Mouse (Mus musculus): ENCODE results near the gene Vwa8.

Gene Vwa8

DNA sequence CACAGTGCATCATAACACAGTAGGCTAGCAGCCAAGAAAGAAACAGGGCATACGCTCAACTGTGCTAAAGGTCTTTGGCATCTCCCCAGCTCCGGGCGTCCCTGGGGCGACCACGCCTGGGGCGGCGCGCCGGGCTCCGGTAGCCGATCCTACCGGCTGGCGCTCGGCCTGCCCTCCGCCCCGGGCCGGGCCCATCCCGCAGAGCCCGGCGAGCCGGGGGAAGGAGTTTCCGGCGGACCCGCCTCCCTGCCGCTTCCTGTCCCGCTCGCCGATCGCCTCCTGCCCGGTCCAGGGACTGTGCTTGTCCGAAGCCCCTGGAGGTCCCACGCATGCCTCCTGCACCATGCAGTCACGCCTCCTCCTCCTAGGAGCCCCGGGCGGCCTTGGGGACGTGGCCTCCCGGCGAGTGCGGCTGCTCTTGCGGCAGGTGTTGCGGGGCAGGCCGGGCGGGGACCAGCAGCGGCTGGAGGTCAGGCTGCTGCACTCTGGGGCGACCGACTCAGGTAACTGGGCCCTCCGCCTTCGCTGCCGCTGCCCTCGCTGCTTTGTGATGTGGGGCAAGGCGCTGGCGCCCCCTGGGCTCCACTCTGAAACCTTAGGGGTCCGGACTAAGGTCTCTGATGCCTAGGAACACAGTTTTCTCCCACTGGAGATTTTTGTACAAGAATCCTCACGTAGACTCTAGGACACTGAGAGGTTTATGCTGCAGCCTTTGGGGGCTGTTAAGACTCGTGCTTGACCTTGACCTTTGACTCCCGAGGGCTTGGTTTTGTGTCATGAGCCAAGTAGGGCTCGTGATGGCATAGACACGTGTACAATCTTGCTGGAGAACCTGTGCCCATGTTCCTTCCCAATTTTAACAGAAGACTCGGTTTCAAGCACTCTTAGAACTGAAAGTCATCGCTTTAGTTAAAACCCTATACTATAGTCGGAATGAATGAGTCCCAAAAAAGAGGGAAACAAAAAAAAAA, at the start of gene Vwa8:
Gene Vwa8 (plus strand): TSS at position 112 of the 971 bp plus-strand sequence.
- in situ Hi-C loops (cut with MboI; ENCODE audit: low sequenced_read_pairs): no loop called here

DNA sequence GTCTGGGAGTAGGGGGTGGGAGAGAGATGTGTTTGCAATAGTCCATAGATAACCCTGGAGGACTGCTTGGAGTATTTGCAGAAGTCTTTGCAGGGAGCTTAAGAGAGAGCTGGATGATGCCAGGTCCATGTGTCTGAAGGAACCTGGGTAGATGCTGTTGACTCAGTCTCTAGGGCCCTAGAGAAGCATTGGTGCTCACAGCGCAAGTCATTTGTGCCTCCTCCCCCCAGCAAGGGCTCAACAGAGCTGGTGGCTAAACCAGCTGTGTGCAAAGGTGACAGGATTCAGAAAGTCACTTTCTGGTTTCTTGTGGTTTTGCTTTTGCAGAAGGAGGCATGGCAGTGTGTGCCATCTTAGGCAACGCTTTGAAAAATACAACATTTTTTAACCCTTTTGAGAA, 46.5 kb upstream of the Vwa8 start:
- in situ Hi-C loops (cut with MboI; ENCODE audit: low sequenced_read_pairs): no loop called here

DNA sequence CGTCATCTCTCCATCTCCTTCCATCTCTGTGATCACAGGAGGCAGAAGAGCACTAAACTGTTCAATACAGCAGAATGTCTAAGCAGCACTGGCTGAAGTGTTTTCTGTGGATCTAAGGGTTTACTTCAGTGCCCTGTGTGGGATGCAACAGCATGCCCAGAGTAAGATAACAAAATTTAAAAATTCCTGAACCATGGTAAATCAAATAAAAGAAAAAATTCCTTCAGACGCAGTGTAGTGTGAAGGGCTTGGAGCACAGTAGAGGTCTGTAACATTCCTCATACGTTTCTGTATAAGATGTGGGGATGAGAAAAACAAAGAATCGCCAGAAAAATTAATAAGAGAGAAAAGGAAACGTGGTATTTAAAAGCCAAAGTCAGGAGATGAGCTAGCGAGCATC, 44.9 kb upstream of the Vwa8 start:
- in situ Hi-C loops (cut with MboI; ENCODE audit: low sequenced_read_pairs): no loop called here

DNA sequence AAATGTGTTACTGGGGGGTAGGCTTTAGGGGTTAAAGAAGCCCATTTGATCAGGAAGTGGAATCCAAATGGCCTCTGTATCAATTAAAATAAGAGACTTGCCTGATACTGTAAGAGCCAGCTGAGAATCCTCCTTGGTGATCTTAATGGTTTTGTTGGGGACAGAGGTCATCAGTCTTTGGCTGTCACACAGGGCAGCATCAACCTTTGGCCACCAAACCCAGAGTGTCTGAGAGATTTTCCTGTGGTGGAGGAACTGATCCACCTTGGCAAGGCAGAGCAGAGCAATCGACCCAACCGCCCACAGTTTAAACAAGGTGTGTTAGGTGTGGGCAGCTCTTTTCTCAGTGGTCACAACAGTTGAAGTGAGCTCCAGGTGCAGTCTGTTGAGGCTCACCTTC, 36.0 kb upstream of the Vwa8 start:
- in situ Hi-C loops (cut with MboI; ENCODE audit: low sequenced_read_pairs): no loop called here

DNA sequence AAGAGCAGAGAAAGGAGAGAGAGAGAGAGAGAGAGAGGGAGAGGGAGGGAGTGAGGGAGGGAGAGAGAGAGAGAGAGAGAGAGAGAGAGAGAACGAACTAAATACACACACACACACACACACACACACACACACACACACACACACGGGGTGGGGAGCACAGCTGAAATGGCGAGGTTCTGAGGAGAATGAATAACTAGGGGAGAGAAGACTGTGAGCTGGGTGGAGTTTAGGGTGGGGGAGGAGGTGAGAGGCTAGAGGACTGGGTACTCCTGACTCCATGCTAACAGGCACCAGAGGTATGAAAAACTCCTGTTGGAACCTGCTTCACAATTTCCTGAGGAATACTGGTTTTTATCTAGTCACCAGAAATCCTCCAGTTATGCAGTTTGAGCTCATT, 32.4 kb upstream of the Vwa8 start:
- in situ Hi-C loops (cut with MboI; ENCODE audit: low sequenced_read_pairs): no loop called here

DNA sequence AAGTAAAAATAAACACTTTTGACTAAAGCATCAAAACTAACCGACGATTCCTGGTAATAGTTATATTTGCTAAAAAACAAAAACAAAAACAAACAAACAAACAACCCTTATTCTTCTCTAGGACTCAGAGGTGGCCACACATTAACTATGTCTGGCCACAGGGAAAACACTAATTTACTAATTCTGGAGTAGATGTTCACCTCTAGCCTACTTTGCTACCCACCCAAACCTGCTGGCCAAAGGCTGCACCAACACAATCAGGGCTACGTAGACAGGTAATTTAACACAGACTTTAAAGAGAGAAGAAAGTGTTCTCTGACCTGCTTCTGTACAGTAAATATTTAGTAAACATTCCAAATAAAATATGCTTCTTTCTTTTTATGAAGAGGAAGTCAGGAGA, 31.2 kb upstream of the Vwa8 start:
- in situ Hi-C loops (cut with MboI; ENCODE audit: low sequenced_read_pairs): no loop called here

DNA sequence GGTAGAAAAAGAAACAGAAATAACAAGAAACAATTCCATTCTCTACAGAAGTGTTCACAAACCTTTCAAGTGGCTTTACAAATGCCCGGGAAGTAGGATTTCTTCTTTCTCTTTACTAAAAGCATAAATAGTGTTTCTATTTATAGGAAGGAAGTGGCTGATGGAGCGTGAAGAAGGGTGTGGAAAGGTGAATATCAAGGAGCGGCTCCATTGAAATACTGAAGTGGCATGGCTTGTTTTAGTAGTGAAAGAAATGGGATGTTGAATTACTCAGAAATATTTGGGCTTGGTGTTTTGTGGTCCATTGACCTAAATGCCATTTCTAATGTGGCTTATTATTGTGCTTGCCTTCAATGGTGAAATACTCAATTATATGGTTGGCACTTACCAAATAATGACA, 30.4 kb upstream of the Vwa8 start:
- in situ Hi-C loops (cut with MboI; ENCODE audit: low sequenced_read_pairs): no loop called here

DNA sequence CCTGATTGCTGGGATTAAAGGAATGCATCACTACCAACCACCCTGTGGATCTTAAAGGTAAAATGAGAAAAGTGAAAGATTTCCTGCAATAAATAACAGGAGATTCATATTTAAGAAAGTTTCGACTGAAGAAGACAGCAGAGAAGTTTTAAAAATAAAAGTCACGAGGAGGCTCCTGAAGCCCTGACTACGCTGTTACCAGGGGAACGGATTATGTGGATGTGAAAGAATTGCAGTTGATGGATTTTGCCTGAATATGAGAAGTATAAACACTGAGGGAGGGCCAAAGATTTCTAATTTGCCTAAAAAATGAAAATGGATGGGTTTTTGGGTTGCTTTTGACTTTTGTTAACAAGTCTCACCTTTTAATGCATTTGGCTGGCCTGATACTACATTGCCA, 24.8 kb upstream of the Vwa8 start:
- in situ Hi-C loops (cut with MboI; ENCODE audit: low sequenced_read_pairs): no loop called here

DNA sequence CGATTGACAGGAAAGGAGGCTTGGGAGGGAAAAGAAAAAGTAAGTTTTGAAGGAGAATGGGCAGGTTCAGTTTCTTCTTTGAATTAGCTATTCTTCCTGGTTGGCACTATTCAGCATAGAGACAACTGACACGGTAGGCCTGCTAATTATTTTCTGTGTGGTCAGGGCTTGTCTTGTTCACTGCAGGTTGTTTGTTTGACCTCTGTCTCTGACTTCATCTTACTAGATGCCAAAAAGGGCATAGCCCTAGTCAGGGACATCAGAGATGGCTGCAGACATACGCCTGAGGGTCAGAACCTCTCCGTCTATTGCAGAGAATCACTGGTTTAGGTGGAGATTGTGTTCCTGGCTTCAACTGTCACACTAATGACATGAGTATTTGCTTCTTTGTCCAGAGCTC, 24.3 kb upstream of the Vwa8 start:
- in situ Hi-C loops (cut with MboI; ENCODE audit: low sequenced_read_pairs): no loop called here

DNA sequence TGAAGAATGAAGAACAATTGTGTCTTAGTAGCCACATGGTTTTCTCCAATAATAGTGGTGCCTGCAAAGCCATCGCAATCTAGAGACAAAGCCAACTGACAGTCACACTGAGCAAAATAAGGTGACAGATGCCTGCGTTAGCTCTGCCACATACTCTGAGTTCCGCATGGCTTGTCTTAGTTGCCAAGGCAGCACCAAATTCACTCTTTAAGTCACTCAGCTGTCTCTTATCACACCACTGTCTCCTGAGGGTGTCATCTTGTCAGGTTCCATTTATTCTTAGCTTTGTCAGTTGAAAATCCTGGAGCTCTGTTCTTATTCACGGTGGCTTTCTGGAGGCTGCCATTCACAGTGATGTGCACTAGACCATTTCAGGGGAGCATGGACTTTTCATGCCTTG, 17.7 kb upstream of the Vwa8 start:
- in situ Hi-C loops (cut with MboI; ENCODE audit: low sequenced_read_pairs): no loop called here

DNA sequence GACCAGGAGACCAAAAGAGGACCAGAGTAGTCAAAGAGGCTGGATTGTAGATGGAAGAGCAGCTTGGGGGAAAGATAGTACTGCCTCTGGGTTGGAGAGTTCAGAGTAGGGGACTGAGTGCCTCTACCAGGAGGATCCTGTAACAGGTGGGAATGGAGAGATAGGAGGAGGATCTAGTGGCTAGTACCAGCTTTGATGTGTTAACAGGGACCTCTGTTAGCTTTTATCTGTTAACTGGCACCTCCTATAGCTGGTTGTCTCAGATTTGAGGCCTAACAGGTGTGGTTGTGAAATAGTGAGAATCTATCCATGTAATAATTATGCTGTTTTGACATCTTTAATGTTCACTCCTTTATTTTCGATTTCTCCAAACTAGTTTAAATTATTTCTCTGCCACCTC, 904 bp upstream of the Vwa8 start:
- in situ Hi-C loops (cut with MboI; ENCODE audit: low sequenced_read_pairs): no loop called here

DNA sequence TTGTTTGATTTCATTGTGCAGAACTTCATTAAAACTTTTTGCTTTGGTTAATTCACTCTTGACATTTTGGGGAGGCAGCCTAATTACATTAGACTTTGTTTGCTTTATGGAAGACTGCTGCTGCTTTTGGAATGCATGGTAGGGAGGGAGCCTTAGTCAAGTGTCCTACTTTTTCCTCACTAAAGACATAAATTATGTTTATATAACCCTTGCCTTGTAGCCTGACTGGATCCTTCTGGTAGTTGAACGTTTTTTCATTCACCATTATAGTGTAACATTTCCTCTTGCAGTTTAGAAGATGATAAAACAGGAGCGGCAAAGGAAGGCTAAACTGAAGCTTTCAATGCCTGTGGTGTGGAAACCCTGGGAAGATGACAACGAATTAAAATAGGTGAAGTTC, 375 bp upstream of the Vwa8 start:
- in situ Hi-C loops (cut with MboI; ENCODE audit: low sequenced_read_pairs): no loop called here

DNA sequence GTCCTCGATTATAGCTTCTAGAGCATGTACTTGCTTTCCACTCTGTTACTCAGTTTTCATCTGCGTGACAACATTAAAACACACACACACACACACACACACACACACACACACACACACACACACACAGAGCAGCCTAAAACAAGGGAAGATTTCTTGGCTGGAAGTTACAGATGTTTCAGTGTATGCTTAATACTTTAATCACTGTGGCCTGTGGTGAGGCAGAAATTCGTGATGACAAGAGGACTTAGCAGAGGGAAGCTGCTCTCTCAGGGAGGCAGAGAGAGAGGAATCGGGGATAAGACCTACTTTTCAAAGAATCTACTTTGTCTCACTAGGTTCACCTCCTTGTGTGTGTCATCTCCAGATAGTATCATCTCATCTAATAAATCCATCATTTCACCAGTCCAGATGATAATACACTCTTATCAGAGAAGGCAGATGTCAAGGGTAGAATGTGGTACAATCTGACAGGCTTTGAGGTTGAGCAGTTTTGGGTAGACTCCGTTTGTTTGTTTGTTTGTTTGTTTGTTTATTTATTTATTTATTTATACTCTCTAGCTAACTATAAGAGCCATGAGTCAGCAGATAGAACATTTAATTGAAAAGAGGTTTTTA, 1.2 kb downstream of the Vwa8 start:
- in situ Hi-C loops (cut with MboI; ENCODE audit: low sequenced_read_pairs): no loop called here

DNA sequence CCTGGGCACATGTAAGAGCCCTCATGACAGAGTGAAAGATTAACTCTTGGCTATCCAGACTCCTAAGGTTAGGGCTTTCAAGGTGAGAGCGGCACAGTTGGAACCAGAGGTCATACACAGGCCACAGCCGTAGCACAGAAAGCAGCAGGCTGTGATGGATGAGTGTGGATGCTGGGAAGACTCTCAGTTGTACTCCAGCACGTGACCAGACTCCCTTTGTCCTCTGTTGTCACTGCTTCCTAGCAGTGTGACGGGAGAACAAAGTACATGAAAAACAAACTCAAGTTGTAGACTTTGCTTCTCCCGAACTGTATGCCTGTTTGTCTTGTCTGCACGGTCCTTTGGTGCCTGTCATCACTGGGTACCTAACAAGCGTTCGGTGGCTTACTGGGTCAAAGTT, 1.8 kb downstream of the Vwa8 start:
- in situ Hi-C loops (cut with MboI; ENCODE audit: low sequenced_read_pairs): no loop called here

DNA sequence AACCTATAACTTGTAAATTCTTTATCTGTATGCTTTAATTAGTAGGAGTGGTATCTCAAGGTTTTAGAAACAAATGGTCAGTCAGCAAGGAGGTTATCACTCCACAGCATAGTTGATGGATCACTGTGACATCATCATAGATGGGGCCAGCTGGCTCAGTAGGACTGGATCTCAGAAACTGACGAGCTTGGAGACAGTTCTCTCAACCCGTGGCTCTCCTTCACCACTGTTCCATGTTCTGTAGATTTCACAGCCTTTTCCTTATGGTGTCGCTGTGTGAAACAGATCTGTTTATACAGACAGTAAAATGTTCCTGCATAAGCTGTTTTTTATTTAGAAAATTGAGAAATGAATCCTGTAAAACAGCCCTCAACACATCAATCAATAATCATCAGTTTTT, 2.5 kb downstream of the Vwa8 start:
- in situ Hi-C loops (cut with MboI; ENCODE audit: low sequenced_read_pairs): no loop called here

DNA sequence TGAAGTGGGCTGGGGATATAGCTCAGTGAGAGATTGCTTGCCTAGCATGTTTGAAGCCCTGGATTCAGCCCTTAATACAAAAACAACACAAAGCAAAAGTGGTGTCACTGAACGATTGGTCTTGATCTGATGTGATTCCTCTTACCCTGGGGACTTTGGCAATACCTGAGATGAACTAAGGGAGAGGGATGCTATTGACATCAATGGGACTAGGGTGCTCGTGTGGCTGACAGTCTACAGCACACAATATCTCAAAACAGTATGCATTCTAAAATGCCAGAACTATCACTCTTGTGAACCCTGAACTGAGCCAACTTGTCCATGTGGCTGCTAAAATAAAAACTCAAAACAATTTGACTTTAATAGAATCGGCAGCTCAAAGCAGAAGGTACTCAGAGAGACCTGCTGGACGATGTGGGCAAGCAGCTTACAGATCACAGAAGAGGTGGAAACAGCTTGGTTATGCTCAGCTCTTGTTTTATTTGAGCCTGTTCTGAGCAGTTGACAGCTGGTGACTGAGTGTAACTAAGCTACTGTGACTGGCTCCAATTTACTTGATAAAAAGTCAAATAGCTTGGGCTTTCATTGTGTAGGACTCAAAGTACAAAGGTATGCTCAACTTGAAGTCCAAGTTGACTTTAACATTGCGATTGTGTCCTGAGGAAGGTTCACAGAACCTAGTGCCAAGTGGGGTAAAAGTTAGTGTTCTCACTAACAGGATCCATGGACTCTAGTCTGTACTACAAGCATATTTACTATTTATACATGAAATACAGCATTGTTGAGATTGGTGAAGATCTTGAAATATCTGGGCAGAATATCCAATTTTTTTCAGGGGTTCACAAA, 3.8 kb downstream of the Vwa8 start:
- in situ Hi-C loops (cut with MboI; ENCODE audit: low sequenced_read_pairs): no loop called here

DNA sequence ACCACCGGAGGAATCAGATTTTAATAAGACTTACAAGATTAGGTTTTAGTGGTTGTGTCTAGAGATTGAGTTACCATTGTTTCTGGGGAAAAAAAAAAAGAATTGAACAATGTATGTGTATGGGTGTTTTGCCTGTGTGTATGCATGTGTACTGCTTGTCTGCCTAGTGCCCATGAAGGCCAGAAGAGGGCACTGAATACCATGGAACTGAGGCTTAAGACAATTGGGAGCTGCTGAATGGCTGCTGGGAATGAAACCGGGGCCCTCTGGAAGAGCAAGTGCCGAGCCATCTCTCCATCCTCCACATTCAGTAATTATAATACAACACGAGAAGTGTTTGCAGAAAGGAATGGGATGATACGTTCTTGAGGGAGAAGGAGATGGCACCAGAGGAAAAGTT, 12.3 kb downstream of the Vwa8 start:
- in situ Hi-C loops (cut with MboI; ENCODE audit: low sequenced_read_pairs): no loop called here

DNA sequence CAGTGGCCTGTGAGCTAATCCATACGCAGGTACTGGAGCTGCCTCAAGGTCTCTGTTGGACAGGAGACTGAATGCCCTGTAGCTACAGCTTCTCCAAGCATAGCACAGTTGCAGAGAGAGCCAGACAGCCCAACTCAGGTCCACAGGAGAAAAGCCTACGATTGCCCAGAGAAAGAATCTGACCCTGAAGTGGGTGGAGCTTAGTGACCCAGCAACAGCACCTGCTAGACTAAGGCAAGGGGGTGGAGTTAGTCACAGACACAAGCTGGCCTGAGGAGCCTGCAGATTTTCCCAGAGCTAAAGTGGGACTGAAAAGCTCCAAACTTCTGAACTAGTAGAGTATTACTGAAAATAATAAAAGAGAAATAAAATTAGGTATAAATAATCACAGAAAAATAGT, 21.2 kb downstream of the Vwa8 start:
- in situ Hi-C loops (cut with MboI; ENCODE audit: low sequenced_read_pairs): no loop called here

DNA sequence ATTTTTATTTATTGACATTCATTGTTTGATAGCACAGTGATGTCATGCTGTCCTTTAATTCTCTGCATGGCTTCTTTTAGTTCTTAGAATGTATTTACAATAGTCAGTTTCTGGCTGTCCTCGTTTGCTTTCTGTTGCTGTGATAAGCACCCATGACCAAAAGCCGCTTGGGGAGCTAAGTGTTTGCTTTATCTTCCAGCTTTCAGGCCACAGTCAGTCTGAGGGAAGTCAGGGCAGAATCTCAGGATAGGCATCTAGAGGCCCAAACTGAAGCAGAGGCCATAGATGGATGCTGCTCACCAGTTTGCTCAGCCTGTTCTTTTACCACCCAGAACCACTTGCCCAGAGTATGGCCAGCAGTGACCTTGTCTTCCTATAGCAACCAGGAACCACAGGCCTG, 28.3 kb downstream of the Vwa8 start:
- in situ Hi-C loops (cut with MboI; ENCODE audit: low sequenced_read_pairs): no loop called here

DNA sequence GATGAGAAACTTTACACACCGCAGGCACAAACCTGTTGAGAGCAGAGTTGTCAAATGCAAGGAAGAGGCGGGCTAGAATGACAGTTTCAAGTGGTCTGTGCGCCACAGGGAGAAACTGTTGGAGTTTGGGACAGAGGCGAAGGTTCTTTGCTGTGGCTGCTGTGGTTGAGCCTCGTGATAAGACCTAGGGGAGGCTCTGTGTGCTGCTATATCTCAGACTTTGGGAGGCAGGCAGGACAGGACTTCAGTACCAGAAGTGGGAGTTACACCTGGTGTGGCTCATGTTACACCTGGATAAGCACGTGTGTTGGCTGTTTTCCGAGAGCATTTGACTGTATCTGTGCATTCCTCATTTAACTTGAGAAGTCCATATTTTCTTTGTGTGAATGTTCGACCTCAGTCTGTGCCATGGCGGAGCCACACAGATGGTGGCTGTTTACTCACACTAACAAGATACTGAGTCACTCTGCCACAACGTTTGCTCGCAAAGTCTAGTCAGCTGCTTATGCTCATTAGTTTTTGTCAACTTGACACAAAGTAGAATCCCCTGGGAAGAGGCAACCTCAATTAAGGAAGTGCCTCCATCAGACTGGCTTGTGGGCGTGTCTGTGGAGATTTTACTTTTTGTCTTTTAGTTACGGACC, 29.7 kb downstream of the Vwa8 start:
- in situ Hi-C loops (cut with MboI; ENCODE audit: low sequenced_read_pairs): no loop called here

DNA sequence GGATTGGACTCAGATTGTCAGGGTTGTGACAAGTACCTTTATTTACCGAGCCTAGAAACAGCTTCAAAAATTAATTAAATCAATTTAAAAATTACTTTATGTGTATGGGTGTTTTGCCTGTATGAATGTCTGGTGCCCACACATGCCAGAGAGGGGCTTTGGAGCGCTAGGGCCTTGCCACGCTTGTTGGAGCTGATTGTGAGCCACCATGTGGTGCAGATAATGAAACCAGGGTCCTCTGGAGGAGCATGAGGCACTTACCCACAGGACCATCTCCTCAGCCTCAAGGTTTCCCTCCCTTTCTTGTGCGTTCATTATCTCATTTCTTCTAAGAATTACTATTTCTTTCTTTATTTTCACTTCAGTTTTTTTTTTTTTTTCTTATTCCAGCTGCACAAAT, 32.0 kb downstream of the Vwa8 start:
- in situ Hi-C loops (cut with MboI; ENCODE audit: low sequenced_read_pairs): no loop called here
